In the genomic region with DNA sequence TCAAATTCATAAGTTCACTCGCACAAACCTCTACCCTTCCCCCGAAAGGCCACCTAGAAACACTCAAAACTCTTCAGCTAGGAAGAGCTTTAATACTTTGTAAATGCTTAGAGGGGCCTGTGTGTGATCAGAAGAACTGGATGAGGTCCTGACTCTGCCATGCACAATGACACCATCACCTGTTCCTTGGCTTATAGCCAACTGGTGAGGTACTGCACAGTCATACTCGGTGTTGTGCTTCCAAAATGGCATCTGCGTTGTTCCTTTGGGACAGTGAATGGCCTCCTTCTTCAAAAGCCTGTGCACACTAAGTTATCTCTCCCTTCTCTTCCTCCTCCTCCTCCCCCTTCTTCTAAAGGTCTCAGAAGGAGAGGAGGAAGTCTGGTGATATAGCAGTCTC, we compare ENCODE assay signal across 15 mouse cellular contexts. TPM values are rescaled to one million over a fixed set of nuclear protein-coding genes. Genes with fewer than 3 reads are reported as not detected.
A peak's percentile ranks its signal among the peaks of the same experiment; 100 is the strongest.
DNase-seq lines count a peak whose midpoint lies in the region; ATAC-seq lines count a peak whose summit lies in the region.
"Had no signal": no experiment of that assay in that cellular context is flagged by ENCODE, and none has a peak within 500 bp of the region (broad histone marks: within the 10 kb centered on the region; RNA-seq: fewer than 3 reads in every experiment).

No protein-coding gene starts in this region.

- H3K4me3 ChIP-seq in heart, embryonic 13.5 days: no peak overlapping the region
- H3K4me3 ChIP-seq in heart, embryonic 12.5 days: no peak overlapping the region
- H3K4me3 ChIP-seq in neural tube, embryonic 13.5 days: no peak overlapping the region
- H3K4me3 ChIP-seq in hindbrain, embryonic 15.5 days: no peak overlapping the region
- H3K4me3 ChIP-seq in midbrain, embryonic 15.5 days: no peak overlapping the region
- H3K4me3 ChIP-seq in kidney, embryonic 16.5 days (ENCODE audit: low read length): no peak overlapping the region
- H3K4me3 ChIP-seq: left cerebral cortex, adult 2 months had no signal

- 69% methylated on average over 4 of the region's 4 CpGs for WGBS in heart, embryonic 13.5 days
- 76% methylated on average over 4 of the region's 4 CpGs for WGBS in heart, embryonic 12.5 days
- 87% methylated on average over 4 of the region's 4 CpGs for WGBS in neural tube, embryonic 13.5 days
- WGBS in hindbrain, embryonic 15.5 days: 91% methylated on average over 4 of the region's 4 CpGs
- 87% methylated on average over 4 of the region's 4 CpGs for WGBS in midbrain, embryonic 15.5 days
- WGBS in kidney, embryonic 16.5 days: 90% methylated on average over 4 of the region's 4 CpGs

- no peaks in the 10 kb centered on the region for H3K9me3 ChIP-seq in heart, embryonic 13.5 days
- H3K9me3 ChIP-seq in heart, embryonic 12.5 days (replicated peaks): no peaks in the 10 kb centered on the region
- H3K9me3 ChIP-seq in neural tube, embryonic 13.5 days: no peaks in the 10 kb centered on the region
- H3K9me3 ChIP-seq in hindbrain, embryonic 15.5 days: no peaks in the 10 kb centered on the region
- H3K9me3 ChIP-seq in midbrain, embryonic 15.5 days: no peaks in the 10 kb centered on the region
- H3K9me3 ChIP-seq in kidney, embryonic 16.5 days (ENCODE audit: low read length): no peaks in the 10 kb centered on the region

- no peak for ATAC-seq in heart, embryonic 13.5 days (ENCODE audit: extremely low read depth, insufficient number of reproducible peaks, low FRiP score, low TSS enrichment)
- no peak for ATAC-seq in heart, embryonic 12.5 days (ENCODE audit: insufficient number of reproducible peaks, low FRiP score)
- no peak for ATAC-seq in neural tube, embryonic 13.5 days (ENCODE audit: low read depth)
- no peak for ATAC-seq in hindbrain, embryonic 15.5 days (ENCODE audit: low FRiP score, low read depth)
- ATAC-seq in midbrain, embryonic 15.5 days (replicated peaks): no peak
- ATAC-seq in kidney, embryonic 16.5 days (ENCODE audit: low FRiP score, low TSS enrichment): no peak
- ATAC-seq: Patski had no signal

- H3K27me3 ChIP-seq in heart, embryonic 13.5 days (replicated peaks): no peaks in the 10 kb centered on the region
- H3K27me3 ChIP-seq in heart, embryonic 12.5 days (replicated peaks): no peaks in the 10 kb centered on the region
- H3K27me3 ChIP-seq in neural tube, embryonic 13.5 days: no peaks in the 10 kb centered on the region
- H3K27me3 ChIP-seq in hindbrain, embryonic 15.5 days: no peaks in the 10 kb centered on the region
- no peaks in the 10 kb centered on the region for H3K27me3 ChIP-seq in midbrain, embryonic 15.5 days (replicated peaks)
- H3K27me3 ChIP-seq in kidney, embryonic 16.5 days (ENCODE audit: insufficient read depth, low read length): no peaks in the 10 kb centered on the region
- H3K27me3 ChIP-seq: Patski had no signal

- no peak overlapping the region for H3K4me2 ChIP-seq in heart, embryonic 13.5 days
- no peak overlapping the region for H3K4me2 ChIP-seq in heart, embryonic 12.5 days
- H3K4me2 ChIP-seq in neural tube, embryonic 13.5 days: no peak overlapping the region
- H3K4me2 ChIP-seq in hindbrain, embryonic 15.5 days: no peak overlapping the region
- no peak overlapping the region for H3K4me2 ChIP-seq in midbrain, embryonic 15.5 days
- no peak overlapping the region for H3K4me2 ChIP-seq in kidney, embryonic 16.5 days (replicated peaks; ENCODE audit: low read depth, low read length)

- peaks cover 65% of the 10 kb centered on the region for H3K4me1 ChIP-seq in heart, embryonic 13.5 days
- peaks cover 50% of the 10 kb centered on the region for H3K4me1 ChIP-seq in heart, embryonic 12.5 days (replicated peaks)
- peaks cover 30% of the 10 kb centered on the region for H3K4me1 ChIP-seq in neural tube, embryonic 13.5 days (replicated peaks)
- peaks cover 22% of the 10 kb centered on the region for H3K4me1 ChIP-seq in hindbrain, embryonic 15.5 days (replicated peaks)
- peaks cover 24% of the 10 kb centered on the region for H3K4me1 ChIP-seq in midbrain, embryonic 15.5 days
- peaks cover 23% of the 10 kb centered on the region for H3K4me1 ChIP-seq in kidney, embryonic 16.5 days (ENCODE audit: insufficient read depth, low read length)

- DNase-seq in neural tube, embryonic 10.5 days (ENCODE audit: extremely low spot score, low spot score): no peak
- DNase-seq in kidney, adult 11 months: no peak
- DNase-seq: adrenal gland, postnatal 10 days; lung, adult 2 months; right cerebral cortex, postnatal 4 days had no signal

- H3K9ac ChIP-seq in heart, embryonic 13.5 days: 0 out of 2 replicates have a peak overlapping the region, but pooled peaks have one; percentile 66
- H3K9ac ChIP-seq in heart, embryonic 12.5 days: no peak overlapping the region
- H3K9ac ChIP-seq in neural tube, embryonic 13.5 days: no peak overlapping the region; the same call in 1 of the 2 replicates
- no peak overlapping the region for H3K9ac ChIP-seq in hindbrain, embryonic 15.5 days
- no peak overlapping the region for H3K9ac ChIP-seq in midbrain, embryonic 15.5 days
- H3K9ac ChIP-seq in kidney, embryonic 16.5 days (replicated peaks; ENCODE audit: low read length): no peak overlapping the region

- peak overlapping the region; percentile 68; the same call in 1 of the 2 replicates for H3K27ac ChIP-seq in heart, embryonic 13.5 days (replicated peaks)
- no peak overlapping the region for H3K27ac ChIP-seq in heart, embryonic 12.5 days (ENCODE audit: poor library complexity, severe bottlenecking)
- H3K27ac ChIP-seq in neural tube, embryonic 13.5 days (replicated peaks): peak overlapping the region; percentile 97; the same call in 1 of the 2 replicates
- 0 out of 2 replicates have a peak overlapping the region, but pooled peaks have one; percentile 80 for H3K27ac ChIP-seq in hindbrain, embryonic 15.5 days (replicated peaks)
- H3K27ac ChIP-seq in midbrain, embryonic 15.5 days: peak overlapping the region; percentile 93
- no peak overlapping the region for H3K27ac ChIP-seq in kidney, embryonic 16.5 days (ENCODE audit: low read length)
- H3K27ac ChIP-seq: left cerebral cortex, adult 2 months had no signal

- H3K36me3 ChIP-seq in heart, embryonic 13.5 days: peaks cover 28% of the 10 kb centered on the region
- peaks cover 20% of the 10 kb centered on the region for H3K36me3 ChIP-seq in heart, embryonic 12.5 days
- no peaks in the 10 kb centered on the region for H3K36me3 ChIP-seq in neural tube, embryonic 13.5 days
- H3K36me3 ChIP-seq in hindbrain, embryonic 15.5 days: no peaks in the 10 kb centered on the region
- H3K36me3 ChIP-seq in midbrain, embryonic 15.5 days (replicated peaks): no peaks in the 10 kb centered on the region
- H3K36me3 ChIP-seq in kidney, embryonic 16.5 days (ENCODE audit: insufficient read depth, low read length): no peaks in the 10 kb centered on the region

RNA-seq across cellular contexts. Expression of a gene that starts 8.3 kb away (rescaled TPM):
- 0.09 and 0.15 TPM in 2 replicates for polyA plus RNA-seq in heart, embryonic 13.5 days (2015; fragmentation: Nextera tagmentation; extraction: Ambion mirVana)
- polyA plus RNA-seq in heart, embryonic 12.5 days (2016; fragmentation: Nextera tagmentation; extraction: Ambion mirVana): 0.10 and 0.19 TPM in 2 replicates
- polyA plus RNA-seq in neural tube, embryonic 13.5 days (2015; fragmentation: Nextera tagmentation; extraction: Ambion mirVana): 0.28 and 0.47 TPM in 2 replicates
- polyA plus RNA-seq in hindbrain, embryonic 15.5 days (2015; fragmentation: Nextera tagmentation; extraction: Ambion mirVana): 1.5 and 2.3 TPM in 2 replicates
- polyA plus RNA-seq in midbrain, embryonic 15.5 days (2015; fragmentation: Nextera tagmentation; extraction: Ambion mirVana): 1.5 and 1.8 TPM in 2 replicates
- polyA plus RNA-seq in kidney, embryonic 16.5 days (2015; fragmentation: Nextera tagmentation; extraction: Ambion mirVana): 0.04 and 0.05 TPM in 2 replicates
- polyA plus RNA-seq: large intestine, adult 2 months had no signal

RNA-seq across cellular contexts. Expression of a gene that starts 8.3 kb away (rescaled TPM):
- 19.9 and 20.4 TPM in 2 replicates for polyA plus RNA-seq in heart, embryonic 13.5 days (2015; fragmentation: Nextera tagmentation; extraction: Ambion mirVana)
- polyA plus RNA-seq in heart, embryonic 12.5 days (2016; fragmentation: Nextera tagmentation; extraction: Ambion mirVana): 24.4 and 25.5 TPM in 2 replicates
- 7.0 and 8.1 TPM in 2 replicates for polyA plus RNA-seq in neural tube, embryonic 13.5 days (2015; fragmentation: Nextera tagmentation; extraction: Ambion mirVana)
- polyA plus RNA-seq in hindbrain, embryonic 15.5 days (2015; fragmentation: Nextera tagmentation; extraction: Ambion mirVana): 5.9 and 6.3 TPM in 2 replicates
- 5.1 and 5.7 TPM in 2 replicates for polyA plus RNA-seq in midbrain, embryonic 15.5 days (2015; fragmentation: Nextera tagmentation; extraction: Ambion mirVana)
- 20.5 and 21.0 TPM in 2 replicates for polyA plus RNA-seq in kidney, embryonic 16.5 days (2015; fragmentation: Nextera tagmentation; extraction: Ambion mirVana)

RNA-seq across cellular contexts. Expression of a gene that starts 26.7 kb away (rescaled TPM):
- polyA plus RNA-seq in heart, embryonic 13.5 days (2015; fragmentation: Nextera tagmentation; extraction: Ambion mirVana): 0.08 and 0.11 TPM in 2 replicates
- polyA plus RNA-seq in heart, embryonic 12.5 days (2016; fragmentation: Nextera tagmentation; extraction: Ambion mirVana): not detected in 2 replicates
- 0.47 and 0.62 TPM in 2 replicates for polyA plus RNA-seq in neural tube, embryonic 13.5 days (2015; fragmentation: Nextera tagmentation; extraction: Ambion mirVana)
- polyA plus RNA-seq in hindbrain, embryonic 15.5 days (2015; fragmentation: Nextera tagmentation; extraction: Ambion mirVana): 0.63 and 0.95 TPM in 2 replicates
- polyA plus RNA-seq in midbrain, embryonic 15.5 days (2015; fragmentation: Nextera tagmentation; extraction: Ambion mirVana): 0.41 and 0.65 TPM in 2 replicates
- polyA plus RNA-seq in kidney, embryonic 16.5 days (2015; fragmentation: Nextera tagmentation; extraction: Ambion mirVana): 0.06 TPM in 2 replicates
- polyA plus RNA-seq: C2C12; large intestine, adult 2 months; Patski had no signal

RNA-seq across cellular contexts. Expression of a gene that starts 45.4 kb away (rescaled TPM):
- polyA plus RNA-seq in heart, embryonic 13.5 days (2015; fragmentation: Nextera tagmentation; extraction: Ambion mirVana): 1.0 and 1.4 TPM in 2 replicates
- 0.76 and 1.3 TPM in 2 replicates for polyA plus RNA-seq in heart, embryonic 12.5 days (2016; fragmentation: Nextera tagmentation; extraction: Ambion mirVana)
- 1.0 and 1.3 TPM in 2 replicates for polyA plus RNA-seq in neural tube, embryonic 13.5 days (2015; fragmentation: Nextera tagmentation; extraction: Ambion mirVana)
- polyA plus RNA-seq in hindbrain, embryonic 15.5 days (2015; fragmentation: Nextera tagmentation; extraction: Ambion mirVana): 1.2 TPM in 2 replicates
- polyA plus RNA-seq in midbrain, embryonic 15.5 days (2015; fragmentation: Nextera tagmentation; extraction: Ambion mirVana): 0.74 and 1.4 TPM in 2 replicates
- polyA plus RNA-seq in kidney, embryonic 16.5 days (2015; fragmentation: Nextera tagmentation; extraction: Ambion mirVana): 1.1 and 1.4 TPM in 2 replicates

RNA-seq across cellular contexts. Expression of a gene that starts 56.0 kb away (rescaled TPM):
- polyA plus RNA-seq in heart, embryonic 13.5 days (2015; fragmentation: Nextera tagmentation; extraction: Ambion mirVana): 85.2 and 89.5 TPM in 2 replicates
- polyA plus RNA-seq in heart, embryonic 12.5 days (2016; fragmentation: Nextera tagmentation; extraction: Ambion mirVana): 81.4 and 84.0 TPM in 2 replicates
- polyA plus RNA-seq in neural tube, embryonic 13.5 days (2015; fragmentation: Nextera tagmentation; extraction: Ambion mirVana): 137 and 142 TPM in 2 replicates
- polyA plus RNA-seq in hindbrain, embryonic 15.5 days (2015; fragmentation: Nextera tagmentation; extraction: Ambion mirVana): 130 and 138 TPM in 2 replicates
- polyA plus RNA-seq in midbrain, embryonic 15.5 days (2015; fragmentation: Nextera tagmentation; extraction: Ambion mirVana): 136 and 139 TPM in 2 replicates
- polyA plus RNA-seq in kidney, embryonic 16.5 days (2015; fragmentation: Nextera tagmentation; extraction: Ambion mirVana): 130 and 134 TPM in 2 replicates

Comparison
In these comparisons a context has a peak if more than half of its experiments do, and no peak if none do; other contexts are left out.
1. H3K27ac ChIP-seq: peak in heart, embryonic 13.5 days (single experiment), neural tube, embryonic 13.5 days (single experiment), hindbrain, embryonic 15.5 days (single experiment) and midbrain, embryonic 15.5 days (single experiment); none in heart, embryonic 12.5 days (single experiment) and kidney, embryonic 16.5 days (single experiment).